In genomic region chr5:69716087-69716486, GRCm38 (mm10) we compare ENCODE assay signal across 12 mouse cellular contexts.
"Had no signal": no experiment of that assay in that cellular context is flagged by ENCODE, and none has a peak within 500 bp of the region (broad histone marks: within the 10 kb centered on the region; RNA-seq: fewer than 3 reads in every experiment).

No protein-coding gene starts in this region.

- H3K4me1 ChIP-seq: limb, embryonic 15.5 days; liver, embryonic 12.5 days; lung, embryonic 15.5 days; midbrain, embryonic 12.5 days had no signal

- ATAC-seq: liver, embryonic 12.5 days had no signal

- H3K4me3 ChIP-seq: limb, embryonic 15.5 days; liver, embryonic 12.5 days; lung, embryonic 15.5 days; midbrain, embryonic 12.5 days; myocyte had no signal

- DNase-seq: kidney, adult 8-10 months; kidney, postnatal 25 days; layer of hippocampus, adult 9-11 months; layer of hippocampus, postnatal 36 days; lung, postnatal 14 days; retina, postnatal 1 day; thymus, postnatal 36 days had no signal

- H3K4me2 ChIP-seq: limb, embryonic 15.5 days; liver, embryonic 12.5 days; lung, embryonic 15.5 days; midbrain, embryonic 12.5 days had no signal

- H3K36me3 ChIP-seq: limb, embryonic 15.5 days; liver, embryonic 12.5 days; lung, embryonic 15.5 days; midbrain, embryonic 12.5 days had no signal

- H3K9ac ChIP-seq: limb, embryonic 15.5 days; liver, embryonic 12.5 days; lung, embryonic 15.5 days; midbrain, embryonic 12.5 days had no signal

- H3K9me3 ChIP-seq: limb, embryonic 15.5 days; liver, embryonic 12.5 days; lung, embryonic 15.5 days; midbrain, embryonic 12.5 days had no signal

- H3K27ac ChIP-seq: limb, embryonic 15.5 days; liver, embryonic 12.5 days; lung, embryonic 15.5 days; midbrain, embryonic 12.5 days had no signal

- H3K27me3 ChIP-seq: limb, embryonic 15.5 days; liver, embryonic 12.5 days; lung, embryonic 15.5 days; midbrain, embryonic 12.5 days had no signal
